Comparison of ENCODE assay signal across 8 mouse cellular contexts in genomic region chr11:120232230-120233097, GRCm38 (mm10). TPM values are rescaled to one million over a fixed set of nuclear protein-coding genes. Genes with fewer than 3 reads are reported as not detected.
DNase-seq lines count a peak whose midpoint lies in the region; ATAC-seq and TF ChIP-seq lines count a peak whose summit lies in the region.

Bahcc1 (plus strand) TSS chr11:120232947.

- WGBS in kidney, embryonic 14.5 days: 2% methylated on average over 36 of the region's 36 CpGs
- WGBS in limb, embryonic 15.5 days: 3% methylated on average over 36 of the region's 36 CpGs

- peak within 1 kb of the TSS; percentile 92 for H3K27ac ChIP-seq in bone marrow macrophage, adult 2 months (ENCODE audit: insufficient read depth, low read depth, low read length)
- H3K27ac ChIP-seq in embryonic fibroblast, embryonic 13.5 days (ENCODE audit: insufficient read depth, low read length): peak within 1 kb of the TSS; percentile 79
- H3K27ac ChIP-seq in kidney, embryonic 14.5 days (ENCODE audit: low read depth, low read length): peak within 1 kb of the TSS; percentile 95
- peak within 1 kb of the TSS; percentile 89 for H3K27ac ChIP-seq in limb, embryonic 15.5 days

- H3K9me3 ChIP-seq in kidney, embryonic 14.5 days (ENCODE audit: control insufficient read depth, low read length): no peaks in the 10 kb centered on the region
- no peaks in the 10 kb centered on the region for H3K9me3 ChIP-seq in limb, embryonic 15.5 days

- peak within 1 kb of the TSS; percentile 99 for H3K9ac ChIP-seq in kidney, embryonic 14.5 days (ENCODE audit: low read depth, low read length)
- H3K9ac ChIP-seq in limb, embryonic 15.5 days: peak within 1 kb of the TSS; percentile 68

- peaks cover 6% of the 10 kb centered on the region; the same call in 1 of the 2 replicates for H3K36me3 ChIP-seq in kidney, embryonic 14.5 days (ENCODE audit: control insufficient read depth, insufficient read depth, low read length)
- H3K36me3 ChIP-seq in limb, embryonic 15.5 days: no peaks in the 10 kb centered on the region

- H3K4me3 ChIP-seq in bone marrow macrophage, adult 2 months (ENCODE audit: insufficient read depth, low read length): peak within 1 kb of the TSS; percentile 87
- peak within 1 kb of the TSS; percentile 73 for H3K4me3 ChIP-seq in embryonic fibroblast, embryonic 13.5 days (ENCODE audit: insufficient read depth, low read length)
- H3K4me3 ChIP-seq in kidney, embryonic 14.5 days (ENCODE audit: low read length): peak within 1 kb of the TSS; percentile 92
- H3K4me3 ChIP-seq in limb, embryonic 15.5 days: peak within 1 kb of the TSS; percentile 81

- peak within 1 kb of the TSS; percentile 98 for H3K4me2 ChIP-seq in kidney, embryonic 14.5 days (replicated peaks; ENCODE audit: low read depth, low read length)
- H3K4me2 ChIP-seq in limb, embryonic 15.5 days: peak within 1 kb of the TSS; percentile 96

- peaks cover 15% of the 10 kb centered on the region for H3K4me1 ChIP-seq in bone marrow macrophage, adult 2 months (ENCODE audit: control insufficient read depth, insufficient read depth, low read length)
- peaks cover 10% of the 10 kb centered on the region; the same call in 1 of the 2 replicates for H3K4me1 ChIP-seq in embryonic fibroblast, embryonic 13.5 days (ENCODE audit: control insufficient read depth, insufficient read depth, low read length)
- H3K4me1 ChIP-seq in kidney, embryonic 14.5 days (ENCODE audit: control insufficient read depth, insufficient read depth, low read length): peaks cover 30% of the 10 kb centered on the region
- H3K4me1 ChIP-seq in limb, embryonic 15.5 days: peaks cover 57% of the 10 kb centered on the region

- ATAC-seq in kidney, embryonic 14.5 days (ENCODE audit: low FRiP score, low TSS enrichment): peak; percentile 91
- peak; percentile 88 for ATAC-seq in limb, embryonic 15.5 days (ENCODE audit: insufficient number of reproducible peaks, low FRiP score, low TSS enrichment, low read depth)

- H3K27me3 ChIP-seq in kidney, embryonic 14.5 days (ENCODE audit: control insufficient read depth, insufficient read depth, low read length): no peaks in the 10 kb centered on the region
- H3K27me3 ChIP-seq in limb, embryonic 15.5 days: no peaks in the 10 kb centered on the region

- TF ChIP-seq CTCF in bone marrow macrophage, adult 2 months (IDR thresholded peaks at IDR 0.05; ENCODE audit: low read depth, low read length): no peak
- no peak for TF ChIP-seq CTCF in embryonic fibroblast, embryonic 13.5 days (IDR thresholded peaks at IDR 0.05; ENCODE audit: borderline replicate concordance, insufficient read depth, low read length)

- DNase-seq in 3T3-L1 (ENCODE audit: low read depth, low spot score): peak; percentile 100
- DNase-seq in heart, adult 9 months (ENCODE audit: low spot score in 2 of 2): peak; percentile 100
- DNase-seq in monocyte, adult 2 months (ENCODE audit: low read depth in 1 of 2, low spot score in 2 of 2): peak; percentile 95 to 99
- DNase-seq in spleen, postnatal 36 days (ENCODE audit: low spot score in 2 of 2): peak; percentile 94 to 97

- no peak for TF ChIP-seq POLR2A in bone marrow macrophage, adult 2 months (IDR thresholded peaks at IDR 0.05; ENCODE audit: borderline replicate concordance, low read depth, low read length)
- TF ChIP-seq POLR2A in embryonic fibroblast, embryonic 13.5 days (IDR thresholded peaks at IDR 0.05; ENCODE audit: low read depth, low read length): peak; percentile 95

RNA-seq across cellular contexts. Expression of gene Bahcc1, which starts in this region (rescaled TPM):
- polyA plus RNA-seq in bone marrow macrophage, adult 2 months (2012; ENCODE audit: insufficient read depth, insufficient read length, missing spikeins): 5.2 and 5.7 TPM in 2 replicates
- polyA plus RNA-seq in embryonic fibroblast, embryonic 13.5 days (2011; ENCODE audit: insufficient read length, low read depth, missing spikeins): 17.9 and 18.6 TPM in 2 replicates
- polyA plus RNA-seq in kidney, embryonic 14.5 days (2014; fragmentation: Nextera tagmentation; extraction: Ambion mirVana): 20.3 and 27.2 TPM in 2 replicates
- polyA plus RNA-seq in limb, embryonic 15.5 days (2015; fragmentation: Nextera tagmentation; extraction: Ambion mirVana): 5.8 and 6.7 TPM in 2 replicates

Comparison
In these comparisons a context has a peak if more than half of its experiments do, and no peak if none do; other contexts are left out.
1. Peak in every context shown above with its lines: DNase-seq, ATAC-seq, H3K4me3 ChIP-seq and H3K27ac ChIP-seq.